Mouse (Mus musculus) stomach, embryonic 14.5 days (tissue): ENCODE results near the gene Cadm1. TPM values are rescaled to one million over a fixed set of nuclear protein-coding genes. Genes with fewer than 3 reads are reported as not detected.

Source experiments
- ATAC-seq: fragments of 200-750 bp; cut with Nextera tagmentation; 2 replicates; pipeline ENCODE4 v1.8.0; 2017; ENCODE audit warnings: low read depth, moderate TSS enrichment; ENCODE audit not compliant: insufficient number of reproducible peaks, insufficient read depth, low FRiP score
- H3K27ac ChIP-seq: fragments of 300-500 bp; sonication (generic); 2 replicates; pipeline ENCODE4 v1.5.1; 2014; ENCODE audit warnings: mild to moderate bottlenecking, low read length, moderate library complexity, mixed read lengths
- H3K27me3 ChIP-seq: fragments of 300-500 bp; sonication (generic); 2 replicates; pipeline ENCODE4 v1.6.1; 2014; ENCODE audit warnings: low read length, control low read depth, mixed read lengths; ENCODE audit not compliant: control insufficient read depth, insufficient read depth
- H3K36me3 ChIP-seq: fragments of 300-500 bp; sonication (generic); 2 replicates; pipeline ENCODE4 v1.6.1; 2014; ENCODE audit warnings: mild to moderate bottlenecking, control low read depth, low read length, moderate library complexity, mixed read lengths; ENCODE audit not compliant: control insufficient read depth, insufficient read depth
- H3K4me1 ChIP-seq: fragments of 300-500 bp; sonication (generic); 2 replicates; pipeline ENCODE4 v1.6.1; 2014; ENCODE audit warnings: low read length, control low read depth, mixed read lengths; ENCODE audit not compliant: control insufficient read depth, insufficient read depth
- H3K4me2 ChIP-seq: fragments of 300-500 bp; sonication (generic); replicated peaks from 2 replicates; pipeline ENCODE4 v1.6.1; 2014; ENCODE audit warnings: low read depth, low read length, control low read depth
- H3K4me3 ChIP-seq: fragments of 300-500 bp; sonication (generic); 2 replicates; pipeline ENCODE4 v1.5.1; 2014; ENCODE audit warnings: low read depth, low read length, control low read depth
- H3K9ac ChIP-seq: fragments of 300-500 bp; sonication (generic); replicated peaks from 2 replicates; pipeline ENCODE4 v1.6.1; 2014; ENCODE audit warnings: low read depth, mild to moderate bottlenecking, control low read depth, low read length, moderate library complexity, mixed read lengths
- H3K9me3 ChIP-seq: fragments of 300-500 bp; sonication (generic); 2 replicates; pipeline ENCODE4 v1.6.1; 2016; ENCODE audit warnings: low read depth, low read length, control low read depth; ENCODE audit not compliant: control insufficient read depth
- WGBS: fragments of 180-500 bp; shearing (Covaris S2); extraction: QIAGEN DNeasy Blood & Tissue Kit; methylation state at CpG from one replicate; pipeline ENCODE4 v1.1.7; 2014; 5-methylcytosine and 5-hydroxymethylcytosine counted together
- polyA plus RNA-seq: library from polyadenylated mRNA; unstranded; fragments of >200 nt; fragmentation: Nextera tagmentation; extraction: Ambion mirVana; gene quantifications from 2 replicates; pipeline ENCODE4 v1.2.1, GENCODE M21; 2014

Gene Cadm1
- polyA plus RNA-seq, 1 experiment from 2014 or later, result 70.5 TPM

GRCm38 (mm10) chr9:47798478-47798877 is 268.5 kb downstream of the Cadm1 start:
- H3K9me3 ChIP-seq, result no peaks in the 10 kb centered on the region
- WGBS, result 84% methylated on average over 5 of the region's 5 CpGs
- no peak overlapping the region for H3K9ac ChIP-seq
- no peak overlapping the region for H3K27ac ChIP-seq
- no peak for ATAC-seq
- no peaks in the 10 kb centered on the region for H3K27me3 ChIP-seq
- H3K4me2 ChIP-seq, result no peak overlapping the region
- no peaks in the 10 kb centered on the region for H3K36me3 ChIP-seq
- H3K4me1 ChIP-seq, result 0 out of 2 replicates have a peak, but pooled peaks cover 4% of the 10 kb centered on the region
- no peak overlapping the region for H3K4me3 ChIP-seq

GRCm38 (mm10) chr9:47801242-47801641 is 271.3 kb downstream of the Cadm1 start:
- WGBS, result 57% methylated on average over 4 of the region's 4 CpGs
- no peak overlapping the region for H3K27ac ChIP-seq
- no peak overlapping the region for H3K4me3 ChIP-seq
- H3K36me3 ChIP-seq, result no peaks in the 10 kb centered on the region
- H3K4me2 ChIP-seq, result no peak overlapping the region
- H3K9me3 ChIP-seq, result no peaks in the 10 kb centered on the region
- H3K4me1 ChIP-seq, result 0 out of 2 replicates have a peak, but pooled peaks cover 5% of the 10 kb centered on the region
- H3K9ac ChIP-seq, result no peak overlapping the region
- ATAC-seq, result no peak
- H3K27me3 ChIP-seq, result no peaks in the 10 kb centered on the region

GRCm38 (mm10) chr9:47802527-47802926 is 272.6 kb downstream of the Cadm1 start:
- no peak overlapping the region for H3K27ac ChIP-seq
- H3K4me3 ChIP-seq, result no peak overlapping the region
- H3K4me1 ChIP-seq, result 0 out of 2 replicates have a peak, but pooled peaks cover 5% of the 10 kb centered on the region
- no peak for ATAC-seq
- H3K27me3 ChIP-seq, result no peaks in the 10 kb centered on the region
- no peaks in the 10 kb centered on the region for H3K9me3 ChIP-seq
- 86% methylated on average over 4 of the region's 4 CpGs for WGBS
- no peak overlapping the region for H3K9ac ChIP-seq
- no peak overlapping the region for H3K4me2 ChIP-seq
- H3K36me3 ChIP-seq, result no peaks in the 10 kb centered on the region

DNA sequence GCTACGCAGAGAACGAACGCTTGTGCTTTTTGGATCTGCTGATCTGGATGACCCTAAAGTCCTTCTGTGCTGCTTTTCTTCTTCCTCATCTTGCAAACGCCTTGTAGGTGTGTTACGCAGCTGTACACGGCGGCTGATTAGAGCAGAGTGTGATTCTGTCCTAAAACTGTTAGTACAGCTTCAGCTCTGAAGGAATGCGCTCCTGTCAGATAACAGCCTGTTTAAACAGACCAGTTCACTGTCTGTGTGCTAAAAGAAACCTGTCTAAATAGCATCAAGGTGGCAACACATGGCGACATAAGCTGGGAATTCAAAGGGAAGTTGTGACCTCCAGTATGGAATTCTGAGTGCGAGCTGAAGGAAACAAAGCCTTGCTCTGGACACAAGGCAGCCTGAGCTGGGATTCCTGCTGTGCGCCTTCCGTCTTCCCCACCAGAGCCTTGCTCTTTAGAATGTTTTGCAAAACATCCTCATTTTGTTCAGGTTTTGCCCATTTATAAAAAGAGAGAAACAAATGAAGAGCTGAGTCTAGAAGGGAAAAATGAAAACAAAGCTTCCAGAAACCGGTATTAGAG is 273.6 kb downstream of the Cadm1 start:
- Histone ChIP-seq H3K36me3 (no peaks in the 10 kb centered on the region), H3K9ac (no peak overlapping the region), H3K4me2 (no peak overlapping the region), H3K27ac (no peak overlapping the region), H3K9me3 (no peaks in the 10 kb centered on the region), H3K4me1 (0 out of 2 replicates have a peak, but pooled peaks cover 5% of the 10 kb centered on the region), H3K27me3 (no peaks in the 10 kb centered on the region), H3K4me3 (no peak overlapping the region)
- WGBS, result 48% methylated on average over 13 of the region's 13 CpGs
- no peak for ATAC-seq

DNA sequence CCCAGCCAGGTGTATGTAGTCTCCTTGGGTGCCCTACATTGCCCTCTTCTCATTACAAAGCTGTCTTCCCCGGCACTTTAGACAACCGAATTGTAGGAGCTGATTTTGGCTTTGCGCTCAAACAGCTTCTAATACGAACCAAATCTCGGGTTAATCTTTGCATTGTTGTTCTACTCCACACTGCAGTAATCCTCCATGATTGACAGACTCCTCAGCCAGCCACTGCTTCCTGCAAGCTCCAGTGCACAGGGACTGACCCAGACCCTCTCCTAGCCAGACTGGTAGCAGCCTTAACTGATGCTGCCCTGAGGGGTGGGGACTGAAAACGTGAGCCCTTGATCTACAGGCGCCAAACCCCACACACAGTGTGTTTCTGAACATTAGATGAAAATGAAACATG is 275.7 kb downstream of the Cadm1 start:
- Histone ChIP-seq H3K27ac (no peak overlapping the region), H3K9ac (no peak overlapping the region), H3K9me3 (no peaks in the 10 kb centered on the region), H3K4me2 (no peak overlapping the region), H3K27me3 (no peaks in the 10 kb centered on the region), H3K4me3 (no peak overlapping the region), H3K36me3 (no peaks in the 10 kb centered on the region), H3K4me1 (0 out of 2 replicates have a peak, but pooled peaks cover 5% of the 10 kb centered on the region)
- WGBS, result 77% methylated on average over 7 of the region's 7 CpGs
- ATAC-seq, result no peak

DNA sequence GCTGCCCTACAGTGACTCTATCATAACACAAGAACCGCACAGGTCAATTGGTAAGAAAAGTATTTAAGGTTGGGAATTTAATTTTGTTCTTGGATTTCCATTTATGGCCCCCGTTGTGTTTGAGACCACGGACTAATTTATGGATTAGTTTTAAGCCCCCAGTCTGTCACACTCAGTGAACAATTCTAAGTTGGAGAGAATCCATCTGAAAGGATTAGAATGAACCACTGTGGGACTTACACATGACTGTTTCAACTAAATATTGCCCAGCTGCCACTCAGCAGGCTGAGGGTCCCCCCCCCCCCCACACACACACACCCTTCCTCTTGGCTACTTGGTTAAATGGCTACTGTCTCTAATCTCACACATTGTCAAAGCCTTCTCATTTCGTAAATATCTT is 295.7 kb downstream of the Cadm1 start:
- Histone ChIP-seq H3K9ac (no peak overlapping the region), H3K4me3 (no peak overlapping the region), H3K27me3 (no peaks in the 10 kb centered on the region), H3K27ac (no peak overlapping the region), H3K4me1 (0 out of 2 replicates have a peak, but pooled peaks cover 12% of the 10 kb centered on the region), H3K4me2 (no peak overlapping the region), H3K9me3 (no peaks in the 10 kb centered on the region), H3K36me3 (no peaks in the 10 kb centered on the region)
- WGBS, result 59% methylated on average over 4 of the region's 4 CpGs
- no peak for ATAC-seq

DNA sequence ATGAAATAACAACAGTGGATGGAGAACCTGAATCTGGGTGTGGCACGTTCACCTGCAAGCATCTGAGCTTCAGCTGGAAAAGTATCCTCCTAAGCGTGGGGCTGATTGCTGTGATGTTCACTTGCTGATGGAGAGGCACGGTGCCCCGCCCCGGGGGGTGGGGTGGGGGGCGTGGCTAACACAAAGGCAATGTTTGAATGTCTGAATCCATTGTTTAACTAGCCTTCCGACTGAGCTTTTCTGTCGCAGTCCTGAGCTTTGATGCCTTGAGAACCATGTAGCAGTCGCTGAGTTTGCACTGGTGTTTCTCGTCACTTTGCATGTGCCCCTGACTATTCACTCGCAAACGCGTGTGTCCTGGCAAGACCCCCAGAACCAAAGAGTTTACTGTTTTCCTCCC is 298.8 kb downstream of the Cadm1 start:
- Histone ChIP-seq H3K27ac (no peak overlapping the region), H3K4me3 (peak overlapping the region; percentile 17; the same call in 1 of the 2 replicates), H3K4me2 (peak overlapping the region; percentile 34), H3K4me1 (0 out of 2 replicates have a peak, but pooled peaks cover 12% of the 10 kb centered on the region), H3K27me3 (no peaks in the 10 kb centered on the region), H3K9ac (no peak overlapping the region), H3K36me3 (no peaks in the 10 kb centered on the region), H3K9me3 (no peaks in the 10 kb centered on the region)
- WGBS, result 6% methylated on average over 13 of the region's 13 CpGs
- no peak for ATAC-seq

GRCm38 (mm10) chr9:47829204-47829603 is 299.2 kb downstream of the Cadm1 start:
- 0 out of 2 replicates have a peak, but pooled peaks cover 12% of the 10 kb centered on the region for H3K4me1 ChIP-seq
- no peaks in the 10 kb centered on the region for H3K27me3 ChIP-seq
- 34% methylated on average over 10 of the region's 10 CpGs for WGBS
- peak overlapping the region; percentile 17; the same call in 1 of the 2 replicates for H3K4me3 ChIP-seq
- H3K27ac ChIP-seq, result no peak overlapping the region
- no peak overlapping the region for H3K9ac ChIP-seq
- H3K4me2 ChIP-seq, result peak overlapping the region; percentile 34
- ATAC-seq, result no peak
- no peaks in the 10 kb centered on the region for H3K36me3 ChIP-seq
- H3K9me3 ChIP-seq, result no peaks in the 10 kb centered on the region

GRCm38 (mm10) chr9:47829846-47830245 is 299.9 kb downstream of the Cadm1 start:
- H3K4me2 ChIP-seq, result no peak overlapping the region
- no peak overlapping the region for H3K9ac ChIP-seq
- H3K4me1 ChIP-seq, result 0 out of 2 replicates have a peak, but pooled peaks cover 12% of the 10 kb centered on the region
- no peak overlapping the region for H3K4me3 ChIP-seq
- 47% methylated on average over 4 of the region's 4 CpGs for WGBS
- no peak for ATAC-seq
- no peaks in the 10 kb centered on the region for H3K9me3 ChIP-seq
- H3K36me3 ChIP-seq, result no peaks in the 10 kb centered on the region
- H3K27ac ChIP-seq, result no peak overlapping the region
- H3K27me3 ChIP-seq, result no peaks in the 10 kb centered on the region
